Mouse (Mus musculus): ENCODE results near the gene Idnk. TPM values are rescaled to one million over a fixed set of nuclear protein-coding genes. Genes with fewer than 3 reads are reported as not detected.

Gene Idnk
- 59.9 and 67.7 TPM in 2 replicates for polyA plus RNA-seq (2021; fragmentation: Nextera tagmentation)
- long read RNA-seq, experiment 1, transcript Idnk-204 (3 exons, 1,898 nt) = minor isoform, 8 of 41 reads
- long read RNA-seq, experiment 1, transcript Idnk-202 (4 exons, 1,462 nt) = major isoform, 21 of 41 reads
- long read RNA-seq, experiment 1, partial matches to known transcripts = 3 of 41 reads
- long read RNA-seq, experiment 1, other reads (novel, unspliced or antisense) = 9 of 41 reads
- long read RNA-seq, experiment 2, transcript Idnk-202 (4 exons, 1,462 nt) = major isoform, 56 of 69 reads
- long read RNA-seq, experiment 2, partial matches to known transcripts = 3 of 69 reads
- long read RNA-seq, experiment 2, other reads (novel, unspliced or antisense) = 7 of 69 reads

GRCm38 (mm10) chr13:58157447-58158098 is at the start of gene Idnk:
Idnk (plus strand) TSS chr13:58157649.

GRCm38 (mm10) chr13:58113061-58113900 is 44.2 kb upstream of the Idnk start, which contains the start of gene Klhl3:
Klhl3 (minus strand) TSS chr13:58113592.

GRCm38 (mm10) chr13:58128396-58128767 is 29.1 kb upstream of the Idnk start, which contains the start of gene Hnrnpa0:
Hnrnpa0 (minus strand) TSS chr13:58128556.

Other genes with a start within 250 kb of the Idnk start
- gene Spock1, start 249.3 kb upstream of the Idnk start, polyA plus RNA-seq (2021; fragmentation: Nextera tagmentation) = 89.7 and 93.3 TPM in 2 replicates
- 24.1 and 33.0 TPM in 2 replicates for gene Klhl3, start 44.1 kb upstream of the Idnk start, polyA plus RNA-seq (2021; fragmentation: Nextera tagmentation)
- 10.3 and 16.5 TPM in 2 replicates for gene Hnrnpa0, start 29.1 kb upstream of the Idnk start, polyA plus RNA-seq (2021; fragmentation: Nextera tagmentation)
- 28.6 and 92.8 TPM in 2 replicates for gene Ubqln1, start 58.0 kb downstream of the Idnk start, polyA plus RNA-seq (2021; fragmentation: Nextera tagmentation)
- 7.5 and 9.8 TPM in 2 replicates for gene Gkap1, start 118.0 kb downstream of the Idnk start, polyA plus RNA-seq (2021; fragmentation: Nextera tagmentation)
- gene Kif27, start 201.5 kb downstream of the Idnk start, polyA plus RNA-seq (2021; fragmentation: Nextera tagmentation) = 0.26 and 0.47 TPM in 2 replicates
- gene 2210016F16Rik, start 227.6 kb downstream of the Idnk start, polyA plus RNA-seq (2021; fragmentation: Nextera tagmentation) = 14.6 and 16.6 TPM in 2 replicates
- 9.0 and 9.4 TPM in 2 replicates for gene Rmi1, start 244.6 kb downstream of the Idnk start, polyA plus RNA-seq (2021; fragmentation: Nextera tagmentation)
- gene Hnrnpk, start 245.7 kb downstream of the Idnk start, polyA plus RNA-seq (2021; fragmentation: Nextera tagmentation) = 312 and 388 TPM in 2 replicates

Measured in left cerebral cortex, adult 6 months (tissue).